Mouse (Mus musculus): Measurements from ENCODE around the gene Sh3gl1.
"Not testable (repeated sequence)": the region's sequence is repeated elsewhere in the genome, so short reads cannot be mapped to it uniquely, and the experiment has no call there.

Sh3gl1 gene

DNA sequence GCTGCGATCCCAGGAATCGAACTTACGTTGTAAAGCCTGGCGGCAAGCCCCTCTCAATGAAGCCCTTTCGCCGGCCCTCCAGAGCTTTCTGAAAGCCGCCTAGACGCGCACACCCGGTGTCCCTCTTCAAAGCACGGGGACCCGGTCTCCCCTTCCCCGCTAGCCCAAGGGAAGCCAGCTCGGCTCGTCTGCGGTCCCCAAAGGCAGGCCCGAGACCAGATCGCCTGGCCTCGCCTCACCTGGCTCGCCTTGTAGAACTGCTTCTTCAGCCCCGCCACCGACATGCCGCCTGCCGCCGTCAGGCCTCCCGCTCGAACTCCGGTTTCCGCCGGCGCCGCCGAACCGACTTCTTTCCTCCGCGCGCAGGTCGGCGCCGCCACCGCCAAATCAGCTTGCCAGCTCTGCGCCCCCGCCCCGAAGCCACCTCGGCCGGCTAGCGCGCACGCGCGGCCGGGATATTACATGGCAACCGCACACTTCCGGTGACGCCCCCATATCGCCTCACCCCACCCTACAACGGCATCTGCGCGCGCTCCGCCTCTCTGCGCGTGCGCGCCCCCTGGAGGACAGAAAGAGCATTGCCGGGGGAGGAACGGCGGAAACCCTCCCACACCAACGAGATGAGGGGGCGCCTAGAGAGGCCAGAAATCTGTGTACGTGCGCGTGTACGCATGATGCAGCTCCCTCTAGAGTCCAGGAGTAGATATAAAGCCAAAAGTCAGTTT is at the start of gene Sh3gl1:
Gene Sh3gl1, minus strand, starts transcription at position 460 of the 725 bp plus-strand sequence.
- in situ Hi-C loops (cut with MboI, MseI) = no loop called here

DNA sequence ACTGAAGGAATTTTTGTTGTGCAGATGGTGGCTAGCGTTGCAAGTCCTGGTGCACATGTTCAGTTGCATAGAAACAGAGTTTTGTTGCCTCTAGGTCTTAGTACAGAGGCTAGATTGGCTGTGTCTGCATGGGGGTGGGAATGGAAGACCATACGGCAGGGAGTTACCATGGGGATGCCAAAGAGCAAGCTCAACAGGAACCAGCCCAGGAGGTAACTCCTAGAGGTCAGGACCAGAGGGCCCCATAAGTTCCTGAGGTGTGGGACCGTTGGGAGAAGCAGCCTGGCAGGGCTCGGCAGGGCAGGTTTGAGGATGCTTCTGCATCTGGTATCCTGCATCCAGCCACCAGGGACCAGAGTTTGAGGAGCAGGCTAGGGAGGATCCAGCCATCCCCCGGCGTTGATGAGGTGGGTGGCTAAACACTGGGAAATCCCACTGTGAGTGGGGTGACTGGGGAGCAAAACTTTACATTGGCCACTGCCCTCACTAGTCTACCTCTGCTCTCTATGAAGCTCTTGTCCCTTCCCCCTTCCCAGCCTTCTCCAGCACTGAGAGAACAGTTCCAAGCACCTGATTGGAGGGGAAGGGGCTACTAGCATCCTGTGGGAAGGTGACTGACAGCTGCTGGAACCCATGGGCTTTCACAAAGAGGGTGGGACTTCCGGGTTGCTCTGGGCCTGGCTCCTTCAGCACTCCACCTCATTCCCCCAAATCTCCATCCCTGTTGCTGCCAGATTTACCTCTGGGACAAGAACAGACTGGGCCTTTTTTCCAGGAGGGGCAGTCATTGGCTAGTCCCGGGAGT is 44.5 kb upstream of the Sh3gl1 start:
- in situ Hi-C loops (cut with MboI, MseI) = no loop called here

DNA sequence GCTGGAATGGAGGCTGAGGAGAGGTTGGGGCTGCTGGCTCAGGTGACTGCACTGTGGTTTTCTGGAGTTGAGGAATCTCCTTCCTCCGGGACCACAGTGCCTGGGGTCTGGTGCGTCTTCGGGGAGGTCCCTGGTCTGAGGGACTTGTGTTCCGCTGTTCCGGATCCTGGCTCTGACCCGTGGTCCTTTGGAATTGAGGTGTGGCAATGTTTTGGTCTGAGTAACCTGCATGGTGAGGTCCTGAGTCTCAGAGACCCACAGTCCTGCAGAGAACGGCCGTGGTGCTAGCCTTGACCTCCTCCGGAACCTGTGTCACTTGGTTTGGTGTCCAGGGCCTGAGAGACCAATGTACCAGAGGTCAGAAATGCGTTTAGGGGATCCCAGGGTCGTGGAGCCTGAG is 43.5 kb upstream of the Sh3gl1 start:
- in situ Hi-C loops (cut with MboI, MseI) = no loop called here

DNA sequence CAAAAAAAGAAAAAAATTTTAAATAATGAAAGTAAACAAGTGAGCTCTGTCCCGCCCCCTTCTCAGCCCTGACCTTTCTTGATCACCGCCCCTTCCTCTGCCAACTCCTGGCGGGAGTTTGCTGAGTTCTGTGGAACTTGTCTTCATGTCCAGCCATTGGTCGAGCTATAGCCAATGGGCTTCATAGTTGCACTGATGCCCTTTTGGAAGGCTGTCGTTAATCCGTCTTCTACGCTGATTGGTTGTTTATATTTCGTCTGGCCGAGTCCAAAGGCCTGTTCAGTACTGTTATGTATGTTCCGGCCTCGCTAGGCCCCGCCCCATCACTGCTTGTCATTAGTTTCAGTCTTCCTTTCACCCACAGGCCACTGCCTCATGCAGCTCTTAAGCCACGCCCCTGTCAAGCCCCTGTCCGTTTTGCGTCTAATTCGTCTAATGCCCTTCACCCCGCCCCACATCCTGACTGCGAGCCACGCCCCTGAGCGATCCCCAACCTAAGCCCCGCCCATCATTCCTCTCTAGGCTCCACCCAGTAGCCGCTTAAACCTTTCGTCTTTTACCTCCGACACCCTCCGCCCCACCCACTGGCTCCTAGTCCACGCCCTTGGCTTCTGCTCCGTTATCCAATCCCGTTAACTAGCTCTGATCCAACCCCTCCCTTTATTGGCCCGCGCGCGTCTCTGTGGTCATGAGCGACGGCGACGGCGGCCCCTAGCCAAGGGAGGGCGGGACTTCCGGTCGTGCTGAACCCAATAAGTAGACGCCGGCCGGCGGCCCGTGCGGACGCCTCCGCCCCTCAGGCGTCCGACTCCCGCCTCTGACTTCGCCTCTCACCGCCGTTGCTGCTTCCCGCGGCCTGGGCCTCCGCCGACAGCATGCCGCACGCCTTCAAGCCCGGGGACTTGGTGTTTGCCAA is 42.7 kb upstream of the Sh3gl1 start, which contains the start of gene Hdgfl2:
Gene Hdgfl2, plus strand, starts transcription at position 755 of the 916 bp plus-strand sequence.
- in situ Hi-C loops (cut with MboI, MseI) = no loop called here

DNA sequence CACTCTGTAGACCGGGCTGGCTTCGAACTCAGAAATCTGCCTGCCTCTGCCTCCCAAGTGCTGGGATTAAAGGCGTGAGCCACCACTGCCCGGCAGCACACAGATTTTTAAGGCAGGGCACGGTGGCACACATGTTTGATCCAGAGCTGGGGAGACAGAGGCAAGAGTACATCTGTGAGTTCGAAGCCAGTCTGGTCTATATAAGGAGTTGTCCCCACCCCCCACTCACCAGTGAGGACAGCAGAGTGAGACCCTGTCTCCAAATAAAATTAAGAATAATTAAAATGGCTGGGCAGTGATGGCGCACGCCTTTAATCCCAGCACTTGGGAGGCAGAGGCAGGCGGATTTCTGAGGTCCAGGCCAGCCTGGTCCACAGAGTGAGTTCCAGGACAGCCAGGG is 41.9 kb upstream of the Sh3gl1 start:
- in situ Hi-C loops (cut with MboI, MseI) = not testable (repeated sequence)

DNA sequence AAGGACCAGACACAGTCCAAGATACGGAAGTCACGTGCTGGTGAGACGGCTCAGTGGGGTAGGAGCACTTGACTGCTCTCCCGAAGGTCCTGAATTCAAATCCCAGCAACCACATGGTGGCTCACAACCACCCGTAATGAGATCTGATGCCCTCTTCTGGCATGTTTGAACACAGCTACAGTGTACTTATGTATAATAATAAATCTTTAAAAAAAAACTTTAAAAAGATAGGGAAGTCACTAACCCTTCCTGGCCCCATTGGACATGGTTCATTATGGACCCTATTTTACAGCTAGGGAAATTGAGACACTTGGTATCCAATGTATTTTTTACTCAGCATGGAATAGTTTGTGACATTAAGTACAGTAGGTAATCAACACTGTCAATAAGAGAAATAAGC is 41.1 kb upstream of the Sh3gl1 start:
- in situ Hi-C loops (cut with MboI, MseI) = no loop called here

DNA sequence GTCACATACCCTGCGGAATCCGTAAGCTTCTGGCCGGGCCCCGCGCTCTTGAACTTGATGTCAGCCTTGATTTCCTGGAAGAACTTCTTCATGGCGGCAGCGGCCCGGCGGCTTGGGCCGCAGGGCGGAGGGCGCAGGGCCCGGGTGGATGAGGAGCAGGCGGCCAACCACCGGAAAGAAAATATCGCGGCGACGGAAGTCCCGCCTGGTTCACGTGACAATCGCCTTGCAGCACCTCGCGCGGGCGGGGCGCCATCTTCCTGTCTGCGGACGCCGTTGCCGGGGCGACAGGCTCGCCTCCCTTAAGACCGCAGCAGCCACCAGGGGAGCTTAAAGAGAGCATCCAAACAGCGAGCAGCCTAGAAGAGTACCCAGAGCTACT is 38.4 kb upstream of the Sh3gl1 start, which contains the start of gene Ubxn6:
Gene Ubxn6, minus strand, starts transcription at position 202 of the 382 bp plus-strand sequence.
- in situ Hi-C loops (cut with MboI, MseI) = no loop called here

DNA sequence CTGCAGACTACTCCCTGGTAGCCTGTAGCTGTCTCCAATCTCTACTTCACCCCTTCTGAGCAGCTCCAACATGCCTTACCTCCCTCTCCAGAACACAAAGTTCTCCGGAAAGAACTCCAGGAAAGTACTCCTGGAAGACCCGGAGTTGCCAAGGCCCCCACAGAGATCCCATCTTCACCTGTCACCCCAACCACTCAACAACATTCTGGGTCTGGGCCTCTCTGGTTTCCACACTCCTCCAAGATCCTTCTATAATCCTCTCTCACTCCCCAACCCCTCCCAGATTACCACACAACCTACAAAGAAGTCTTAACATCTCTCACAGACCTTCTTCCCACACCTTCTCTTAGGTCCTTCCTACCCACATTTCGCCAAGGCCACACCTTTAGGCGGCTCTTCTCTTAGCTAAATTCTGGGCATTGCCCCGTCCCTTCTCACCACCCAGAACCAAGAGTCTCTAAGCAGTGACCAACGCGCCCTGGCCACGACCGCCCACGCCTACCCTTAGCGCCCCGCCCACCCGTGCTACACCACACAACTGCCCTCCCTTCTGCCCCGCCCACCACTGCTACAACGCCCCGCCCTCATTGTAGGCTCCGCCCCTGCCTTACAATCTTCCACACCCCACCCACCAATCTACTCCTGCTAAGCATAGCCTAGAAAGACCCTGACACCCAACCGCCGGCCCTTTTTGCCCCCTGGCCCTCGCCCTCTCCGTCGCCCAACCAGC is 37.8 kb upstream of the Sh3gl1 start:
- in situ Hi-C loops (cut with MboI, MseI) = no loop called here

DNA sequence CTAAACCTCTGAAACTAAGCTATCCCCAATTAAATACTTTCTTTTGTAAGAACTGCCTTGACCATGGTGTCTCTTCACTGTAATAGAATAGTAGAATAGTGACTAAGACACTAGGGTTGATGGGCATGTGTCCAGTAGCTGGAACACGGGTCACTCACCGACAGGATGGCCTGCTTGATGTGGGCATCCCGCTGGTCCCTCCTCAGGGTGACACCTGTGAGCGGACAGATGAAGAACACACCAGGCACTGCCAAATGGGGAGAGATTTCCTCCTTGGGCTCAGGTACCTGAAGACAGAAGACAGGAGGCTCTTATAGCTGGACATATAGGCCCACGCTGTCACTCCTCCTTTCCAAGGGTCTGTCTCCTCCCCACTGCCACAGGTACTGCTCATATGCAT is 35.8 kb upstream of the Sh3gl1 start:
- in situ Hi-C loops (cut with MboI, MseI) = no loop called here

DNA sequence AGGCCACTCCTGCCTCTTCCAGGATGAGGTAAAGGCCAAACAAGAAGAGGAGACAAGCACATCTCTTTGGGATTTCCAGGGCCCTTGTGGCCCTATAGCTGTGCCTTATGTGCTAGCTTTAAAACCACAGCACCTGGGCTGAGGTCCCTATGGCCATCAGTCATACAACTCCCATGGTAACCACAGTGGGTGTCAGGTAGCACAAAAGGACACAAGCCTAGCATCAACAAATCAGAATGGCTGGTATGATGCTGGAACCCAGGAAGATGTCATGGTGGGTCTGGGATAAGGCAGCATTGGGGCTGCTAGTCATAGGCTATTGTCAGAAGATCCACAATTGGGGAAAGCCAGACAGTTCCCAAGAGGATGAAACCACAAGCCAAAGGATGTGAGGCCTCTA is 34.7 kb upstream of the Sh3gl1 start:
- in situ Hi-C loops (cut with MboI, MseI) = no loop called here

DNA sequence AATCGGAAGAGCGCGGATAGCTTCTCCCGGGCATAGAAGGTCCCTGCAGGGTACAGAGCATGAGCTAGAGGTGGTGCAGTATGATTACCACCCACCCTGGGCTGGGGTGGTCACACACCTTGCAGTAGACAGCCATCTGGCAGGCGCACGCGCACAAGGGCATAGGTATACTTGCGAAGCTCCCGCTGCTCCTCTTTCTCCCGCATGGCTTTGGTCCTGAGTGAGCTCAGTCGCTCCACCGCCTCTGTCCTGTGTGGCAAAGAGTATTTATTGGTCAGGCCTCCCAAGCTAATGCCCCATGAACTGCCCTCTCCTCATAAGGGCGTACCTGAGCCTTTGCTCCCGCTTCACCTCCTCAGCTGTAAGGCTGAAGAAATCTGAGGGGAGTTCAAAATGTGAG is 32.6 kb upstream of the Sh3gl1 start:
- in situ Hi-C loops (cut with MboI, MseI) = no loop called here

DNA sequence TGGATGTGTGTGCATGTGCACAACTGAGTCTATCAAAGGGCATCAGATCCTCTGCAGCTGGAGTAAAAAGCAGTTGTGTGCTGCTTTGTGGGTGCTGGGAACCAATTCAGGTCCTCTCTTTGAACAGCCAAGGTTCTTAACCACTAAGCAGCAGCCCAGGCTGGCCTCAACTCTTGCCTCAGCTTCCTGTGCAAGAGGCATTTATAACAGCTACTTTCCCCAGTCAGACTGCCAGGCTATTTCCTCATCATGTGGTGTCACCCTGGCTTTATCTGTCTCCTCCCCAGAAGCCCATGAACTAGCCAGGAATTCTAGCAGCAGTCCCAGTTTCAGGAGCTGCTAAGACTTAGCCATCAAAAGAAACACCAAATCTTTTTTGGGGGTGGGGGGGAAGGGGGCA is 30.0 kb upstream of the Sh3gl1 start:
- in situ Hi-C loops (cut with MboI, MseI) = no loop called here

DNA sequence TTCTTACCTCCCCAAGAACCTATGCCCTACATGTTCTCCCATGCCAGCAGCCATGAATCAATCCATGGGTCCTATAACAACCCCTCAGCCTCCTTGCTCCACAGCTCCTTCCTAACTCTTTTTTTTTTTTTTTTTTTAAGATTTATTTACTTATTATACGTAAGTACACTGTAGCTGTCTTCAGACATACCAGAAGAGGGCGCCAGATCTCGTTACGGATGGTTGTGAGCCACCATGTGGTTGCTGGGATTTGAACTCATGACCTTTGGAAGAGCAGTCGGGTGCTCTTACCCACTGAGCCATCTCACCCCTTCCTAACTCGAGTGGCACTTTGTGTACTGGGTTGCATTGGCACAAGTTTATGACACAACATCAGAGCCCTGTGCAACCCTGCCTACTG is 29.3 kb upstream of the Sh3gl1 start:
- in situ Hi-C loops (cut with MboI, MseI) = not testable (repeated sequence)

DNA sequence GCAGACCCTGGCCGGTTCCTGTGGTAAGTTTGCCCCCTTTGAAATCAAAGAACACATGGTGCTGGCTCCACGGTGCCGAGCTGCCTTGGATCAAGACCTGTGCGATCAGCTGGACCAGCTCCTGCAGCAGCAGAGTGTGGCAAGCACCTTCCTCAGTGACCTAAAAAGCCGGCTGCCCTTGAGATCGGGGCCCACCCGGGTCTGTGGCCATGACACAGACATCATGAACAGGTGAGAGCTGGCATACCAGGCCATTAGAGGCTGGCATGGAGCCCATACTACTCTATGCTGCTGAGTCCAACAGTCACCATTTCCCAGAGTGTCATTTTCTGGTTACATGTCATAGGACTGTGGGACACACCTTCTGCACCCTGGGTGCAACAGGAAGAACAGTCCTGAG is 25.6 kb upstream of the Sh3gl1 start:
- in situ Hi-C loops (cut with MboI, MseI) = no loop called here

DNA sequence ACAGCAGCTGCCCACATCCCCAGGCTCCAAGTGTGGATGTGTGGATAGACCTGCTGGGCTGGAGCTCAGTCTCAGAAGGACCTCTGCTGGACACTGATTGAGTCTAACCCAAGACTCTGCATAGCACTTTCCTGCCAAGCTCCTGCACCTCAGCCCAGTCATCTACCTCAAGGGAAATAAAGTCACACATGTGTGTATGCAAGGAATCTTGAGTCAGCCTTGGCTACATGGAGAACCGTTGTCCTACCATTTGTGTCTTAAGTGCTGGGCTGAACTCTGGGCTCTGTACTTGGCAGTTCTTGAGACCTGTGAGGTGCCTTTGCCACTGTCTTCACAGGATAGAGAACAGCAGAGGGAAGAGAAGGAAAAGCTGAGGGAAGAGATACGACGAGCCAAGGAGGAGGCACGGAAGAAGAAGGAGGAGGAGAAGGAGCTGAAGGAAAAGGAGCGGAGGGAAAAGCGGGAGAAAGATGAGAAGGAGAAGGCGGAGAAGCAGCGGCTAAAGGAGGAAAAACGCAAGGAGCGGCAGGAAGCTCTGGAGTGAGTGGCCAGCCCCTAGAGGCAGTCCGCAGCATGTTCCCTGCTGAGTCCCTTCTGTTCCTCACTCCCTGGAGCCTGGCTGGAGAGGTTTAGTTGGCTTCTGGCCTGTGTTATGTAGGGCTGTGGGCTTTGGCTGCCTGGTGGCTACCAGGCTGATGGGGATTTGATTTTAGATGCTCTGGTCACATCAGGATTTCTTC is 21.1 kb upstream of the Sh3gl1 start:
- in situ Hi-C loops (cut with MboI, MseI) = no loop called here

DNA sequence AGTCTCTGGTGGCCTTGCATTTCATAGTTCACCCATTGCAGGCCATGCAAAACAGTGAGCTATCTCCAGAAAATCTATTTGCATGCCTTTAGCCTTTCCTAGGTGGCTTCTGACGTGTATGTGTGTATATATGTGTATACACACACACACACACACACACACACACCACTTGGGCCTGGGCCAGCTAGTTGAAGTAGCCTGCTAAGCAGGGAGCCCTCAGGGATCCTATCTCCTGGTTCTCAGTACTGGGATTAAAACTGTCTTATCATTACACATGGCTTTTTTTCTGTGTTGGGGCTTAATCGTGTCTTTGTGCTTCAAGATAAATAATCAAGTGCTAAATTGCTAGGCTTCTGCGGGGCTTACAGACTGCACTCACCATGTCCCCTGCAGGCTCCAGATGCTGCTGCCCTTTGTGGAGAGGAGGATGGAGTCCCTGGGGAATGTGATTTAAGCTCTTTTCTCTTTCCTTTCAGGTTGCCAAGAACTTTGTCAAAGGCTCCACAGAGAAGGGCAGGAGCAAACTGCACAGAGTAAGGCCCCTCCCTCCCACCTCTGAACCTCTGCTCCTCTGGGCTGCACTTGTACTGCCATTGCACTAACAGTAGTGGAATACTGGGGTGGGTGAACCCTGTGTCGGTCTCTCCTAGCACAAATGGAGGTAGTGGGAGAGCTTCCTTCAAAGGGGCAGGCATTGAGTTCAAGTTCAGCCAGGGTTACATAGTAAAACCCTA is 19.7 kb upstream of the Sh3gl1 start:
- in situ Hi-C loops (cut with MboI, MseI) = no loop called here

DNA sequence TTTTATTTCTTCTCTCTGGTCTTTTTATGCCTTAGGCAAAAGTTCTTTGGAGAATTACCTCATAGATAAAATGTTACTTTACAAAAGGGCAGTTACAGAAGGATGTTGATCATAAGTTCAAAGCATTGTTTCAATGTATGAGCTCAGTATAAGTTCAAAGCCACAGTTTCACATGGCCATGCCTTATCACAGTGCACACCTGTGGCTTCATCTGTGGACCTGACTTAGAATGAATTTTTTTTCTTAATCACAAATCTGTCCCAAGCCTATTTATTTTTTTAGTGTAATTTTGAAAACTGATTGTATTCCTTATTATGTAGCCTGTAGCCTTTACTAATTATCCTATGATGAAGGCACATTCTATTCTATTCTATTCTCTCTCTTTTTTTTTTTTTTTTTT is 18.5 kb upstream of the Sh3gl1 start:
- in situ Hi-C loops (cut with MboI, MseI) = no loop called here

DNA sequence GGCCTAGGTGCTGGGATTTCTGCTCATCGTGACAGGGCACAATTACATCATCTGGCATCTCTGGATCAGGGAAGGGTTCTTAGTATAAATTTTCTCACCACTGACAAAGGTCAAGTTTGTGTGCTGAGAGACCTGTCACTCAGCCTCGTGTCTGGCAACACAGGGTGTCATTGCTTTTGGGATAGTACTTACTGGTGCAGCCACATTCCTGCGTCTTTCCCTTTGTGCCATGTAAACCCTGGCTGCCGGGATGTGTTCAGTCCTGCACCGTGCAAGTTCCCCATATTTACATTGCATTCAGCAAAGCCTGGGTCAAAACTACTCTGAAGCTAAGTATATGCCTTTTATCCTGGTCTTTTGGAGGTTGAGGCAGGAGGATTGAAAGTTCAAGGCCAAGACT is 14.9 kb upstream of the Sh3gl1 start:
- in situ Hi-C loops (cut with MboI, MseI) = no loop called here

DNA sequence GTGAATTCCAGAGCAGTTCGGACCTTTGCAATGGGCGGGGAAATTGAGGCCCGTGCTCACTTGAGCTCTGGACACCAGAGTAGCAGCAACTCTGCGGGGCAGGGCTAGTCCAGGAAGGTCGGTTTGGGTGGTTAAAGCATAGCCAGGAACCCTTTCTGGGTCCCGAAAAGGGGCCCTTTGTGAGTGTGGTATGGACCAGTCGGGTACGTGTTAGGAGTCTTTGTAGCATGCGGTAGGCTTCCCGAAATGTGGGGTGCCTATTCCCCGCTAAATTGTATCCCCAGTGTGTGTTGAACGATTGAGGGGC is 4.4 kb upstream of the Sh3gl1 start:
- in situ Hi-C loops (cut with MboI, MseI) = no loop called here
